Mouse (Mus musculus) cerebellum, adult 8-10 months (tissue): ENCODE results near the gene Rspo3.

Experiments
- DNase-seq: peaks from one replicate; pipeline ENCODE4 v3.0.0; 2022

Gene Rspo3

DNA sequence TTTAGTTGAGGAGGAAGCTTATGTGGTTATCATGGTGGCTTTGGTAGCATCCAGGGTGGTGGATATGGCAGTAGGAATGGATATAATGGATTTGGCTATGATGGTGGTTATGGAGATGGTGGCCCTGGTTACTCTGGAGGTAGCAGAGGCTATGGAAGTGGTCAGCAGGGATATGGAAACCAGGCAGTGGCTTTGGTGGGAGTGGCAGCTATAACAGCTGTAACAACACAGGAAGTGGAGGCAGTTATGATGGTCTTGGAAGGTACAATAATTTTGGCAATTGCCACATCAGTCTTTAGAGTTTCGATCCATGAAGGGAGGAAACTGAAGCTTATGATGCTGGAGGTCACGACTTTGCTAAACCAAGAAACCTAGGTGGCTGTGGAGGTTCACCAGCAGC, 109.0 kb downstream of the Rspo3 start:
- DNase-seq = no peak

DNA sequence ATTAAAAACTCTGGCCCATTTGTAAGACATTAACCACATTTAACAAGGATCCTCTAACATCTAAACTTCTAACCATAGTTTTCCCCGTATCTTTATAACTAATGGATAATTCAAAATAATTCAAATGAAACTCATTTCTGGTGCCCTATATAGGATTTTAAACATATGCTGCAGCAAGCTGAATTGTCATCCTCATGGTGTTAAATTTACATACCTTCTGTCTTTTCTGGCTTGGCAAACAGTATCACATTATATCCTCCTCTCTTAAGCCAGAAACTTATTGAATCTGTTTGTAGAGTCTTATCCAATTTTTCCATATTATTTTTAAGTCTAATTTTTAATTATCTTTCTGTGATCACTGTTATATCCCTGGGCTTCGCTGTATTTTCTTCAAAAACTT, 111.1 kb downstream of the Rspo3 start:
- DNase-seq = no peak

DNA sequence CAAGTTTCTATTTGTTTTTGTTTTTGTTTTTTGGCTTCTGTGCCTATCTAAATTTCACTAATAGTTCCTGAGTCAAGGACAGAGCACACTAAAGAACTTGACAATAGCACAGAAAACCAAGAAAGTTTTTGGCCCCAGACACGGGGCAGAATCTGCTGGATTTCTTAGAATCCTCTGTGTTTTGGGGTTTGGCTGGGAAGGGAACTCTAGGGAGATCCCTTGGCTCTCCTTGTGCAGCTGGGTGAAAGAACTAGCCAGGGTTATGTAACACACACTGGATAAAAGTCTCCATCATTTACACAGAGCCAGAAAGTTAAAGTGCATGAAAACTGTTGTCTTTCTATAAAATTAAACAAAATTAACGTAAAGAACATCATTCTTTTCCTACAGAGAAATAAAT, 121.3 kb downstream of the Rspo3 start:
- DNase-seq = no peak

DNA sequence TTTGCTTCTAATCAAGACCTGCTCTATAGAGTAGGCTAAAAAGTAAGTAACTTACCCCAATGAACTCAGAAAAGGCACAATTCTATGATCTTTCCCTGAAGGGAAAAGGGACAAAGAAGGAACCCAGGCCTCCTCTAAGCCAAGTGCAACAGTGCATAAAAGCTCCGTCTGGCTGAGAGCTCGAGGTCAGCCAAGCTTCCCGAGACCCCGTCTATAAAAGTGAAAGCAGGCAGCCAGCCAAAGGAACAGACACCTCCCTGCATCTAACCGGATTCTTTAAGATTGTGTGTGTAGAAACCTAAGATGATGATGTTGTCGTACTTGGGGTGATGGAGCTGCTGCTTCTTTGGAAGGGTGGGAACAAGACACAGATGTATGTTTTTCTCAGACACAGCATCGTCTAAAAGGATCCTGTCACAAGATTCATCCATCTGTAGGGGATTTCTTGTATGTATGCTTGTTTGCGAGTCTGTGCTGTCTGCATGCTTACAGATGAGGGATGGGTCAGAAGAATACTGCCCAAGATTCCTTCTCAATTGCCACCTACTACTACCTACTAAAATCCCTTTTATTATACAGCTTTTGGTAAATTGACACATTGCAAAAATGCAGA, 132.9 kb downstream of the Rspo3 start:
- no peak for DNase-seq
